Mouse (Mus musculus) midbrain, embryonic 12.5 days (tissue): Measurements from ENCODE around the gene Gimap7. TPM values are rescaled to one million over a fixed set of nuclear protein-coding genes. Genes with fewer than 3 reads are reported as not detected.
"Not testable (repeated sequence)": the region's sequence is repeated elsewhere in the genome, so short reads cannot be mapped to it uniquely, and the experiment has no call there.

Experiments used
- ATAC-seq: fragments of 200-750 bp; cut with Nextera tagmentation; 2 replicates; pipeline ENCODE4 v1.8.0; 2017; ENCODE audit warnings: low read depth, moderate TSS enrichment, moderate library complexity; ENCODE audit not compliant: low FRiP score
- H3K27ac ChIP-seq: fragments of 300-500 bp; sonication (generic); replicated peaks from 2 replicates; pipeline ENCODE4 v1.5.1; 2016; ENCODE audit warnings: mild to moderate bottlenecking
- H3K27me3 ChIP-seq: fragments of 300-500 bp; sonication (generic); 2 replicates; pipeline ENCODE4 v1.6.1; 2016; ENCODE audit warnings: mild to moderate bottlenecking
- H3K36me3 ChIP-seq: fragments of 300-500 bp; sonication (generic); 2 replicates; pipeline ENCODE4 v1.6.1; 2016
- H3K4me1 ChIP-seq: fragments of 300-500 bp; sonication (generic); 2 replicates; pipeline ENCODE4 v1.6.1; 2016
- H3K4me2 ChIP-seq: fragments of 300-500 bp; sonication (generic); replicated peaks from 2 replicates; pipeline ENCODE4 v1.6.1; 2016; ENCODE audit warnings: mild to moderate bottlenecking, moderate library complexity
- H3K4me3 ChIP-seq: fragments of 300-500 bp; sonication (generic); 2 replicates; pipeline ENCODE4 v1.5.1; 2016; ENCODE audit warnings: mild to moderate bottlenecking
- H3K9ac ChIP-seq: fragments of 300-500 bp; sonication (generic); replicated peaks from 2 replicates; pipeline ENCODE4 v1.6.1; 2016; ENCODE audit warnings: mild to moderate bottlenecking, moderate library complexity
- H3K9me3 ChIP-seq: fragments of 300-500 bp; sonication (generic); 2 replicates; pipeline ENCODE4 v1.6.1; 2016; ENCODE audit warnings: mild to moderate bottlenecking
- WGBS: fragments of 180-500 bp; shearing (Covaris S2); methylation state at CpG from one replicate; pipeline ENCODE4 v1.1.7; 2016; 5-methylcytosine and 5-hydroxymethylcytosine counted together
- polyA plus RNA-seq: library from polyadenylated mRNA; unstranded; fragments of >200 nt; fragmentation: Nextera tagmentation; extraction: Ambion mirVana; gene quantifications from 2 replicates; pipeline ENCODE4 v1.2.1, GENCODE M21; 2016

The Gimap7 gene
- polyA plus RNA-seq, 1 experiment from 2014 or later: not detected

- WGBS: 83% methylated on average over 3 of the region's 3 CpGs
- Histone ChIP-seq H3K9me3 (no peaks in the 10 kb centered on the region), H3K4me2 (no peak overlapping the region), H3K27me3 (no peaks in the 10 kb centered on the region), H3K27ac (no peak overlapping the region), H3K36me3 (no peaks in the 10 kb centered on the region), H3K4me3 (no peak overlapping the region), H3K9ac (no peak overlapping the region), H3K4me1 (no peaks in the 10 kb centered on the region)
- ATAC-seq: no peak
Observed at GRCm38 (mm10) chr6:48681472-48682090, 36.8 kb upstream of the Gimap7 start.

GRCm38 (mm10) chr6:48682271-48682670 lies 36.1 kb upstream of the Gimap7 start:
- Histone ChIP-seq H3K4me1 (no peaks in the 10 kb centered on the region), H3K9ac (no peak overlapping the region), H3K27me3 (no peaks in the 10 kb centered on the region), H3K36me3 (no peaks in the 10 kb centered on the region), H3K4me2 (no peak overlapping the region), H3K9me3 (no peaks in the 10 kb centered on the region), H3K4me3 (no peak overlapping the region), H3K27ac (no peak overlapping the region)
- no peak for ATAC-seq
- WGBS: 81% methylated on average over 4 of the region's 4 CpGs

- ATAC-seq, H3K27ac ChIP-seq, H3K9me3 ChIP-seq, H3K9ac ChIP-seq, H3K4me2 ChIP-seq, H3K36me3 ChIP-seq, H3K4me1 ChIP-seq, H3K4me3 ChIP-seq, H3K27me3 ChIP-seq: not testable (repeated sequence)
- WGBS: 87% methylated on average over 3 of the region's 4 CpGs
Observed at GRCm38 (mm10) chr6:48683263-48683821, 35.1 kb upstream of the Gimap7 start.

GRCm38 (mm10) chr6:48684319-48684718 lies 34.1 kb upstream of the Gimap7 start, which contains the start of gene Gimap4:
Gene Gimap4 (plus strand): TSS chr6:48684549.
- WGBS: 82% methylated on average over 5 of the region's 5 CpGs
- Histone ChIP-seq H3K9me3 (no peaks in the 10 kb centered on the region), H3K36me3 (no peaks in the 10 kb centered on the region), H3K27me3 (no peaks in the 10 kb centered on the region), H3K4me3 (no peak within 1 kb of the TSS), H3K4me2 (no peak within 1 kb of the TSS), H3K27ac (no peak within 1 kb of the TSS), H3K4me1 (no peaks in the 10 kb centered on the region), H3K9ac (no peak within 1 kb of the TSS)
- no peak for ATAC-seq

- Histone ChIP-seq H3K9me3 (no peaks in the 10 kb centered on the region), H3K27ac (no peak overlapping the region), H3K36me3 (no peaks in the 10 kb centered on the region), H3K4me3 (no peak overlapping the region), H3K27me3 (no peaks in the 10 kb centered on the region), H3K4me1 (no peaks in the 10 kb centered on the region), H3K4me2 (no peak overlapping the region), H3K9ac (no peak overlapping the region)
- no peak for ATAC-seq
- WGBS: 52% methylated on average over 4 of the region's 4 CpGs
Observed at GRCm38 (mm10) chr6:48684806-48685205, 33.6 kb upstream of the Gimap7 start.

- no peaks in the 10 kb centered on the region for H3K9me3 ChIP-seq
- WGBS: 74% methylated on average over 2 of the region's 2 CpGs
- H3K4me1 ChIP-seq: no peaks in the 10 kb centered on the region
- no peaks in the 10 kb centered on the region for H3K36me3 ChIP-seq
- H3K4me2 ChIP-seq: no peak overlapping the region
- no peak overlapping the region for H3K9ac ChIP-seq
- ATAC-seq: no peak
- H3K27me3 ChIP-seq: no peaks in the 10 kb centered on the region
- no peak overlapping the region for H3K27ac ChIP-seq
- H3K4me3 ChIP-seq: no peak overlapping the region
Observed at GRCm38 (mm10) chr6:48685251-48685650, 33.2 kb upstream of the Gimap7 start.

- WGBS: 82% methylated on average over 7 of the region's 7 CpGs
- Histone ChIP-seq H3K4me3 (no peak overlapping the region), H3K4me1 (no peaks in the 10 kb centered on the region), H3K9ac (no peak overlapping the region), H3K36me3 (no peaks in the 10 kb centered on the region), H3K9me3 (no peaks in the 10 kb centered on the region), H3K27me3 (no peaks in the 10 kb centered on the region), H3K27ac (no peak overlapping the region), H3K4me2 (no peak overlapping the region)
- no peak for ATAC-seq
Observed at GRCm38 (mm10) chr6:48685694-48686665, 32.4 kb upstream of the Gimap7 start.

- H3K9ac ChIP-seq: no peak overlapping the region
- no peaks in the 10 kb centered on the region for H3K36me3 ChIP-seq
- no peak overlapping the region for H3K4me3 ChIP-seq
- H3K4me1 ChIP-seq: no peaks in the 10 kb centered on the region
- WGBS: 73% methylated on average over 2 of the region's 2 CpGs
- ATAC-seq: no peak
- no peak overlapping the region for H3K27ac ChIP-seq
- no peak overlapping the region for H3K4me2 ChIP-seq
- H3K9me3 ChIP-seq: no peaks in the 10 kb centered on the region
- no peaks in the 10 kb centered on the region for H3K27me3 ChIP-seq
Observed at GRCm38 (mm10) chr6:48687077-48687476, 31.3 kb upstream of the Gimap7 start.

- WGBS: 94% methylated on average over 2 of the region's 2 CpGs
Observed at GRCm38 (mm10) chr6:48689320-48689719, 29.1 kb upstream of the Gimap7 start.

GRCm38 (mm10) chr6:48692962-48693361 lies 25.5 kb upstream of the Gimap7 start:
- H3K9ac ChIP-seq: no peak overlapping the region
- no peak for ATAC-seq
- no peaks in the 10 kb centered on the region for H3K4me1 ChIP-seq
- no peaks in the 10 kb centered on the region for H3K36me3 ChIP-seq
- no peak overlapping the region for H3K27ac ChIP-seq
- no peaks in the 10 kb centered on the region for H3K9me3 ChIP-seq
- no peaks in the 10 kb centered on the region for H3K27me3 ChIP-seq
- 91% methylated on average over 6 of the region's 6 CpGs for WGBS
- H3K4me3 ChIP-seq: no peak overlapping the region
- no peak overlapping the region for H3K4me2 ChIP-seq

More at GRCm38 (mm10) chr6:48689320-48689719, 29.1 kb upstream of the Gimap7 start:
- no peaks in the 10 kb centered on the region for H3K36me3 ChIP-seq
- H3K4me3 ChIP-seq: no peak overlapping the region
- no peaks in the 10 kb centered on the region for H3K27me3 ChIP-seq
- no peaks in the 10 kb centered on the region for H3K4me1 ChIP-seq
- no peak overlapping the region for H3K4me2 ChIP-seq
- ATAC-seq: no peak
- H3K9me3 ChIP-seq: no peaks in the 10 kb centered on the region
- no peak overlapping the region for H3K9ac ChIP-seq
- H3K27ac ChIP-seq: no peak overlapping the region

- Histone ChIP-seq H3K27me3 (no peaks in the 10 kb centered on the region), H3K4me3 (no peak overlapping the region), H3K27ac (no peak overlapping the region), H3K4me2 (no peak overlapping the region), H3K4me1 (no peaks in the 10 kb centered on the region), H3K36me3 (no peaks in the 10 kb centered on the region), H3K9me3 (no peaks in the 10 kb centered on the region), H3K9ac (no peak overlapping the region)
- ATAC-seq: no peak
- 80% methylated on average over 4 of the region's 4 CpGs for WGBS
Observed at GRCm38 (mm10) chr6:48696830-48697554, 21.4 kb upstream of the Gimap7 start.

GRCm38 (mm10) chr6:48697555-48697930 lies 20.9 kb upstream of the Gimap7 start:
- Histone ChIP-seq H3K9me3 (no peaks in the 10 kb centered on the region), H3K4me2 (no peak overlapping the region), H3K36me3 (no peaks in the 10 kb centered on the region), H3K4me3 (no peak overlapping the region), H3K27me3 (no peaks in the 10 kb centered on the region), H3K9ac (no peak overlapping the region), H3K4me1 (no peaks in the 10 kb centered on the region), H3K27ac (no peak overlapping the region)
- no peak for ATAC-seq
- 50% methylated on average over 1 of the region's 1 CpGs for WGBS
